Mouse (Mus musculus) heart, adult 18-20 months (tissue): ENCODE data around the gene Rabl6. TPM values are rescaled to one million over a fixed set of nuclear protein-coding genes. Genes with fewer than 3 reads are reported as not detected.
A peak's percentile ranks its signal among the peaks of the same experiment; 100 is the strongest.

Source experiments
- DNase-seq, 2 experiments: peaks; one replicate each; pipeline ENCODE4 v3.0.0; 2021 to 2022; ENCODE audit warnings: mixed read lengths in 1 of 2
- total RNA-seq, 2 experiments: library from RNA; stranded (reverse); gene quantifications; 2 replicates each; pipeline ENCODE4 v1.2.3; 2021

Rabl6 gene
- total RNA-seq, 2 experiments from 2014 or later: 63.5 to 63.8 TPM

DNA sequence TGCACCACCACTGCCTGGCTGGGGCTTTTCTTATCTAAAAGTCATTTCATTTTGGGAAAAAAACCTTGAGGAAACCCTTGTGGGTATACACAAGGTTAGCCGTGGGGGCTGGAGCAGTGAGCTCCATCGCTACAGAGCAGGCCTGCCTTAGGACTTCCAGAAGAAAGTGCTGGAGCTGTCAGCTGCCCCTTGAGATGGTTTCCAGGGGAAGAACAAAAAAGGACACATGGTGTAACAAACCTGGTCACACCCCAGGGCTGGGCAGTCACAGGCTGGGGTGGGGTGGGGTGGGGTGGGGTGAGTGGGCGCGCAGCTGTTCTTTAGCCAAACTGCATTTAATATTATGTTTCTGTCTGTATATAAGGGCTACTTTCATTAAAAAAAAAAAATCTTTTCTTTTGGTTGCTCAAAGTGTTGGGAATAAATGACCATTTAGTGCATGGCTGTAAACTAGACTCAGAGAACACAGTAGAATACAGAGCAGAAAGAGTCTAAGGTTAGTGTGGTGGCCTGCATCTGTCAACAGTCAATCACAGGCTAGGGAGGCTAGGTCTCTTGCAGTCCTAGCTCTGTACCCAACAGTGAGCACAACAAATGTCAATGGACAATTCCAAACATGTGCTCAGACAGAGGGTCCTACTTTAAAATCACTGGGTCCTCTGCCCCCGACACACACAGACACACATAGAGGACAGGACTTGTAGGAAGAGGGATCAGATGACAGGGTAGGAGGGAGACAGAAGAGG lies 11.4 kb downstream of the Rabl6 start:
- DNase-seq: no peak

GRCm38 (mm10) chr2:25591863-25592262 lies 16.5 kb downstream of the Rabl6 start:
- DNase-seq: peak in 1 of 2 experiments; percentile 44

DNA sequence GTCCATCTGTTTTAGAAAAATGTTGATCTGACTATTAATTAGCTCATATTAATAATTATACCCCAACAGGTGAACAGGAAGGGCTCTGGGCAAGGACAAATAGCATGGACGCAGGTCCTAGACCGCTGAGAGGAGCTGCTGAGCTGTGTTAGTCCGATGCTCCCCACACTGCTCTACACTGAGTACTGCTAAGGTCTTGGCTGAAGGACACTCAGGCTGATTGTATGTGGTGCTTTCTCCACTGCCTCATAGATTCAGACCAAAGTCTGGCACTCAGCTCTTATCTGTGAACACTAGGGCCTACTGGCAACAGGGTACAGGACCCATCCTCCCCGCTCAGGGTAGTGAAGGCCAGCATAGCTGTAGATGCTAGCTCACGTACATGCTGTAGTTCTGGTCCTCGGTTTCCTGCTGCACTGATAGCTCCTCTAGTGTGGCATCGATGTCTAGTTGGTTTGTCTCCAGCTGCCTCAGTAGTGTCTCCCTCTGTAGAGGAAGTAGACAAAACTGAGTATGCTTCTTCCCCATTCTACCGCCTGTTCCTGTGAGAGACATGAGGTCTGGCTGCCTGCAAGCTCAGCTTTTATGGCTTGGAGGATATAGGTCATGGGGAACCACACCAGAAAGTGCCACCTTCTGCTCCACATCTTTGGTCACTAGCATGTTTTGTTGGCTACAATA lies 20.0 kb downstream of the Rabl6 start:
- DNase-seq: no peak

- DNase-seq: no peak
Observed at GRCm38 (mm10) chr2:25587290-25587689, 21.0 kb downstream of the Rabl6 start.

GRCm38 (mm10) chr2:25585601-25586000 lies 22.7 kb downstream of the Rabl6 start:
- no peak for DNase-seq

DNA sequence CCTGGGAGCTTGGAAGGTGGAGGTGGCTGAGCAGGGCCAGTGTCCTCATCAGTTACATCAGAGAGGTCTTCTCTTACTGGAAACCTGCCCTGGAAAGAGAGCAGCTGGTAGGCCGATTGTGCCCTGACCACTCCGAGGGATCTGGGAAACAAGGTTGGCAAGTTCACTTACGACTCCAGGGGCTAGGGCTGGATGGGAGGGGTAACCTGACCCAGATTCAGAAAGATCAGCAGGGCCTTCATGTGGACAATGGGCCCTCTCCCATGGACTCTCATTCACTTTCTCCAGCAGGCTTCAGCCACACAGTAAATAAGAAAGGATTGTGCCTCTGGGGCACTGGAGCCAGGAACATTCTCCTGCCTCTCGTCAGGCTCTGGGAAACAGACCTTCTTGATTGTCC lies 23.5 kb downstream of the Rabl6 start:
- DNase-seq: no peak

DNA sequence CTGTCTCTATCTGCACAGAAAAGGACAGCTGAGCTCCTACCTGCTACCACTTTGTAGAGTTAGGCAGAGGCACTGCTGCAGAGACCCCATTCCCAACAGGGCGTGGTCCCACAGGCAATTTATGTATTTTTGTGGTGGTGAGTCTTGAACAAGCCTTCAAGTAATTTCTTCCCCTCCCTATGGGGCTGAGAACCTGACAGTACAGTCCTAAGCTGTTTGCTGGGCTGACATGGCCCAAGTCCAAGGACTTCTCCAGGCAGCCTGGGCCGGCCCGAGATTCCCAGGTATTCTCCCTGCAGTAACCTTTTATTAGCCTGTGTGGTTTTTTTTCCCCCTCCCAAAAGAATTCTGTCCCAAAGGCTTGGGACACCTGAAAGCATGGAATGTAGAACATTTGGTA lies 24.2 kb downstream of the Rabl6 start:
- DNase-seq: no peak

DNA sequence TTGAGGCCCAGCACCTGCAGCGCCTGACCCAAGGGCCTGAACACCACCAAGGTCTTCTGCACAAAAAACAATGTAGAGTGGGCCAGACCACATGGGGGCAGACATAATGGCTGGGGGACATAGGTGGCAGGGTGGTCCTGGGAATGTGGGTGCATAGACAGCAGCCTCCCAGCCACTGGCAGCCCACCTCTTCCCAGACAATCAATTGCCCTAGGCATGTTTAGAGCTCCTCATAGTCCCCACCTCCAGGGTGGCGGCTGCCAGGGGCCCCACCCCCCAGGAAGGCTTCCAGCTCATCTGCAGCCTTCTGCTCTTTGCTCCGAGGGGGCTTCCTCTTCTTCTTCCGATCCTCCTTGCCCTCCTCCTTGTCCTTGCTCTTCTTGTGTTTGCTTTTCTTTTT lies 24.8 kb downstream of the Rabl6 start:
- no peak for DNase-seq

GRCm38 (mm10) chr2:25583120-25583481 lies 25.2 kb downstream of the Rabl6 start:
- peak in 1 of 2 experiments; percentile 53 for DNase-seq

DNA sequence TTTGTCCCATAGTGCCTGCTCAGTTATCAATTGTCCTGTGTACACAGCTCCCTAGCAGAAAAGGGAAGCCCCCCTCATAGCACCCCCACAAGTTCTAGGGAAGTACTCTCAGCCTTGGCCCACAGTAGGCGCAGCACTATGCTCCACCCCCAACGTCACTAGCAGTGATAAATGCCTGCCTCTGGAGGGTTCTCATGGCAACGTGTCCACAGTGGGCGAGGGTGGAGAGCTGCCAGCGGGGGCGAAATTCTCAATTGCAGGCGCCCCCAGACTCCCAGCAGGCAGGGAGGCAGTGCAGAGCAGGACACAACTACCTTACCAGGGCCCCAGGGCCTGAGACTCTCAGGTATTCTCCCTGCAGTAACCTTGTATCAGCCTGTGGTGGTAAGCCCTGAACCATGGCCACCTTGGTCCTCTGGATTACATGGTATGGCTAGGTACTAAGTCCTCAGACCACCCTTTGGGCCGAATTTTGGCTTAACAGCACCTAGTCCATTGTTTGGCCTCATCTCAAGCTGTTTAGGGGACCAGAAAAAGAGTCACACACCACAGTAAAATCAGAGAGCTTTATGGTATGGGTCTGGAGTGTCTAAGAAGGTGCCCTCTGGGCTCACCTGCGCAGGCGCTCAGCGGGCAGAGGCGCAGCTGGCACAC lies 25.7 kb downstream of the Rabl6 start:
- no peak for DNase-seq

DNA sequence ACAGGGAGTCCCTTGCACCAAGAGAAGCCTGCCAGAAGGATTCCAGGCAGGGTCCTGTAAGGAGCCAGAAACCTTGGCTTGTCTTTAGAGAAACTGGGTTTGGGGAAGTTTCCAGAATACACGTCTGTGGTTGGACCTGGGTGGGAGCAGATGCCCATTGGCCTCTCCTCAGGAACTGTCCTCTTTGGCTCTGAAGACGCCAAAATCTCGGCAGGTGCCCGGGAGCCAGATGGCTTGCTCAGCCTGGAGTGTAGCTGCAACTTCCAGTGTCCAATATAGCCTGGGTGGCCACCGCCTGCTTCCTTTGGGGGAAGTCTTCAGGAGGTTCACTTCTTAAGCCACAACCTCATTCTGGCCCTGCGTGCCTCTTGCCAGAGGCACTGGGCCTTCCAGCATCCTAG lies 26.4 kb downstream of the Rabl6 start:
- DNase-seq: no peak

- DNase-seq: peak; percentile 62 to 74
Observed at GRCm38 (mm10) chr2:25581294-25581864, 26.9 kb downstream of the Rabl6 start, which contains the start of gene Ajm1. TSS of gene Ajm1 (minus strand) at chr2:25581757.

DNA sequence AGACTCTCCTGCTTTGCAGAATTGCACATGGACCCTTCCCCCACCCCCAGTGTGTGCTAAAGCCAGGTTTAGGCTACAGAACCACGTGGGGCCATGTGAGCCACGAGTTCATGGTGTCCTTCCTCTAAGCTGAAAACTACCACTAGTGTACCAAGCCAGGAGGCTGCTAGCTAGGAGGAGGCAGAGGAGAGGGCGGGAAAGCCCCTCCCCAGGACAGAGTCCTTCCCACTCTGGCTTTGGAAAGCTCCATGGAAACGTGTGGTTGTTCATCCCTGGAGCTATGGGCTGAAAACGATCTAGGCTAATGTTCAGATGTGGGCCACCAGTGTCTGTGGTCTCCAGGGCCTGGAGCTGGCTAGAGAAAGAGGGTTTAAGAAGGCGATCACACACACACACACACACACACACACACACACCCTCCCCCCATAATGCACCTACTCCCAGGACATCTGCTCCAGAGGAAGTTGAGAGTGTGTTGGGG lies 27.7 kb downstream of the Rabl6 start:
- DNase-seq: no peak

- no peak for DNase-seq
Observed at GRCm38 (mm10) chr2:25579737-25580460, 28.4 kb downstream of the Rabl6 start.

DNA sequence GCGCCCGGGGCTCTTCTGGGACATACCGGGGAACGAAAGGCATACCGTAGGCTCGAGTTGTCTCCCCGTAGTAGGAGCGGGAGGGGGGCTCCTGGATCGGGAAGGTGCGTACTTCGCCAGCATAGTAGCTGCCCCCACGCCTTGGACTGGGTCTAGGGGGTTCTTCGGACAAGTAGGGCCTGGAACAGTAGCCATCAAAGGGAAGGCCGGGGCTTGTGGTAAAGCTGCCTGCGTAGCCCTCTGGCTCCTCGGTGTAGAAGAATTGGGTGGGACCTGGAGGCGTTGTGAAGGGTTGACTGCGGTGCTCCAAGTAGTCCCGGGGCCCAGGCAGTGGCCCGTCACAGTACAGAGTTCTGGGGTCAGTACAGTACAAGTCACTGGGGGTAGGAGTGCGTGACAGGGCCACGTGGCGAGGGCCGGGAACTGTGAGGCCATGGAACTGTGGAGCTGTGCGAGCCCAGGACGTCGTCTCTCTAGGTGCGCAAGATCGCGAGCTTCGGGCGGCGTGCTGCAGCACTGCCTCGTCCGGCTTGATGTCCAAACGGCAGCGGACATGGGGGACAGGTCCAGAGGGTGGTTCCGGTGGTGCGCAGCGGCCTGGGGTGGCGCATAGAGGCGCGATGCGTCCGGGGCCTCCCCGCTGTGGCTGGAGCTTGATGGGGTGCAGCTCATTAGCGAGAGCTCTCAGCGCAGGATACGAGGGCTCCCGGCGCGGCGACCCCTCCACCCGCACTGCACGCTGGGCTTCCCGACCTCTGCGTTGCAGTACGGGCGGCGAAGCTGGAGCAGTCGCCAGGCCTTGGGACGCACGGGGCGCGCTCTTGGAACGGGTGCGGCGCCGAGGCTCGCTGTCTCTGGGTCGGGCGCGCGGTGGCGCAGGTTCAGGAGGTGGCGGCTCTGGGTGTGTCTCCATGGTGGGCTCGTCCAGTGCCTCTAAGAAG lies 29.3 kb downstream of the Rabl6 start:
- DNase-seq: no peak

DNA sequence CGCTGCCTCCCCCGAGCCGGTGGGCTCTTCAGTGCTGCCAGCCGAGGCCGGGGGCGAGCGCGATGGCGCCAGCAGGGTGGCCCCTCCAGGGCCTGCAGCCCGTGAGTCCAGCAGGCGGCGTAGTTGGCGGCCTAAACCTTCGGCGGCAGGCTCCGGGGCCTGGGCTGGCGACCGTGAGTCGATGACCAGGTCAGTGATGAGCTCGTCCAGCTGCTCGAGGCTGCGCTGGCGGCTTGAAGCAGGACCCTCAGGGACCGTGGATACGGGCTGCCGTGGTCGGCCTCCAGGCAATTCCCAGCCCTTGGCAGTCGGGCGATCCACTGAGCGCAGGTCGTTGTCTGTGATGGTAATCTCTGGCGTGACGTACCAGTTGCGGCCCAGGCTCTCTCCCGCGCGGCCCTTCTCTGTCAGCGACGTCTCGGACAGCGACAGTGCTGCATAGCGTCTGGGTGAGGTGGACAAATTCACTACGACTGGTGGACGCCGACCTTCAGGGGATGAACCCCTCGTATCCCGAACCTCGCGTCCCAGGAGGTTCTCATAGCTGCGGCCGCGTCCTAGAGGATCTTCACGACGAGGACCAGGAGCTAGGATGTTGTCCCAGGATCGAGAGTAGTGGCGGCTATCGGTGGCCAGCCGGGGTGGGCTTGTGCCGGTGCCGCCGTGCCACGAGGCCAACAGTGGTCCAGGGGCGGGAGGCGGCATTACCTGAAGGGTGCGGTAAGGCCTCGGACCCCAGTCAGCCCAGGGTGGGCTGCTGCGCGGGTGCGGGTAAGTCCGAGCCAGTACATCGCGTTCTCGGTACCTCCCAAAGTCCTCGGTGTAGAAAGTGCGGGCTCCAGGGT lies 30.1 kb downstream of the Rabl6 start:
- no peak for DNase-seq

DNA sequence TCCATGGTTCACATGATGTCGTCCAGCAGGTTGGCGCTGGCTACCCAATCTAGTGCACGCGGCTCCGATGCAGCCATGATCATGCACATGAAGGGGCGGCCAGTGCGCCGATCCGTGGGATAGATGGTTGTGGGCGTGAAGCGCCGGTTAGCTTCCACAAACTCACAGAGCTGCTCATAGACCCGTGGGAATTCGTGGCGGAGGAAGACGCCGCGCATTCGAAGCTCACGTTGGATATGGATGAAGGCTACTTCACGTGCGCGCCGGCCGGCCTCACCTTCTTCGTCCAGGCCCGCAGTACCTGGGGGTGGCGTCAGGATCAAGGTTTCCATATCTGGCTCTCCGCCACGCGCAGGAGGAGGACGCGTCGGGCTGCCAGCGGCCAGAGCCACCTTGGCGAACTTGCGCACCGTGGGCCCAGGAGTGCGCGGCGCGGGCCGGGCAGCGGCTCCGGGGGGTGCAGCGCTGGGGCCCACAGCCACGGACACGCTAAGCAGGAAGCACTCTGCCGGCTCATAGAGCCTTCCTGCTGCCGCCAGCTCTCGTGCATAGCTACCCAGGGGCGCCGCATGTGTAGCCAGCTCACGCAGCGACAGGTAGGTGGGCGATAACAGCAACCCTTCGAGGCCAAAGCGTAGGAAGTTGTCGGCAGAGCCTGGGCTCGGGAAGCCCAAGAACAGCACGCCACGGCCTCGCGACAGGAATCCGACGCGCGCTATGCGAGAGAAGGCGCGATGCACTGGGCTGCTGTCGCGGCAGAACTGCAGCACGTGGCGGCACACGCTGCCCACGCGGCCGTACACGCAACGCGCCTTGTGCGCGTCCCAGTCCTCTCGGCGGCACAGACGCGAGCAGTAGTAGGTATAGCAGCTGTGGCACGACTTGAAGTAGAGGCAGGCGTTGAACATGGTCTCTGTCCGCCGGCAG lies 31.1 kb downstream of the Rabl6 start:
- DNase-seq: no peak

DNA sequence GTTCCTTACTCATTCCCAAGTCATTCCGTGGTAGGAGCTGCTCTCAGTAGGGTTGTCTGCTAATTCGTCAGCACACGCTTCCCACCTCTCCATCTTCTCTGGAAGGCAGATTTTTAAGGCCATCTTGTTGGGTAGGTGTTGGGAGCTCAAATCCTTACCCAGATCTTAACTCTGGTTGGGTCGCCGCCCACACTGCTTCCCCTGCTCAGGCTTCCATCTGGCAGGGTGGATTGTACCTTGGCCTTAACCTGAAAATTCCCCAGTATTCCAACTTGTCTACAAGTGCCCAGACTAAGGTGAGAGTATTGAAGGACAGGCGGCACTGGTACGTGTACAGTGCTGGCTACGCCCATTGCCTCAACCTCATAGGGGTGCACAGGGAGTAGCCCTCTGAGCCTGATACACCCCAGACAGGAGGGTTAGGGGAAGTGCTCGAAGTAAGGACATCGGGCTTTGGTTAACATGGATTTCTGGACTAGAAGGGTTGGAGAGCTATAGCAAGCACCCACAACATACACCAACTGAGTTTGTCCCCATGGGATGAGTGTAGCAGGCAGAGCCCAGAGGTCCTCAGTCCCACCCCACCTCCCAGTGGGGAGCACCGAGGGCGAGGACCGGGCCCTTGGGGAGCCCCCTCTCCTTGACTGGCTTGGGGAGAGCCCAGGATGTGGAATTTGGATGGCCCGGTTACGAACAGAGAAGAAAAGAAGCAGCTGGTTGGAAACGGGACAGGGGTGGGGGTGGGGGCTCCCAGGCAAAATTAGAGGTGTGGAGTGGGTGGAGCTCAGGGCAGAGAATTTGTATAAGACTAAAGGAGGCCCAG lies 32.1 kb downstream of the Rabl6 start:
- no peak for DNase-seq
